Mouse (Mus musculus) intestine, embryonic 16.5 days (tissue): ENCODE data around the gene Gm7271. TPM values are rescaled to one million over a fixed set of nuclear protein-coding genes. Genes with fewer than 3 reads are reported as not detected.

Experiments
- ATAC-seq: fragments of 200-750 bp; cut with Nextera tagmentation; 2 replicates; pipeline ENCODE4 v1.8.0; 2017; ENCODE audit warnings: moderate TSS enrichment, moderate library complexity
- H3K27ac ChIP-seq: fragments of 300-500 bp; sonication (generic); 2 replicates; pipeline ENCODE4 v1.5.1; 2014; ENCODE audit warnings: mild to moderate bottlenecking, low read length
- H3K27me3 ChIP-seq: fragments of 300-500 bp; sonication (generic); replicated peaks from 2 replicates; pipeline ENCODE4 v1.6.1; 2014; ENCODE audit warnings: low read length, control low read depth, mixed read lengths; ENCODE audit not compliant: control insufficient read depth, insufficient read depth
- H3K36me3 ChIP-seq: fragments of 300-500 bp; sonication (generic); 2 replicates; pipeline ENCODE4 v1.6.1; 2014; ENCODE audit warnings: low read length, control low read depth; ENCODE audit not compliant: control insufficient read depth, insufficient read depth
- H3K4me1 ChIP-seq: fragments of 300-500 bp; sonication (generic); 2 replicates; pipeline ENCODE4 v1.6.1; 2014; ENCODE audit warnings: low read length, control low read depth, mixed read lengths; ENCODE audit not compliant: control insufficient read depth, insufficient read depth
- H3K4me2 ChIP-seq: fragments of 300-500 bp; sonication (generic); 2 replicates; pipeline ENCODE4 v1.6.1; 2014; ENCODE audit warnings: low read depth, low read length, control low read depth
- H3K4me3 ChIP-seq: fragments of 300-500 bp; sonication (generic); 2 replicates; pipeline ENCODE4 v1.5.1; 2014; ENCODE audit warnings: mild to moderate bottlenecking, low read length
- H3K9ac ChIP-seq: fragments of 300-500 bp; sonication (generic); 2 replicates; pipeline ENCODE4 v1.6.1; 2014; ENCODE audit warnings: low read depth, low read length
- H3K9me3 ChIP-seq: fragments of 300-500 bp; sonication (generic); 2 replicates; pipeline ENCODE4 v1.6.1; 2016; ENCODE audit warnings: low read length, control low read depth; ENCODE audit not compliant: control insufficient read depth
- WGBS: fragments of 180-500 bp; shearing (Covaris S2); extraction: QIAGEN DNeasy Blood & Tissue Kit; methylation state at CpG from one replicate; pipeline ENCODE4 v1.1.7; 2014; 5-methylcytosine and 5-hydroxymethylcytosine counted together
- polyA plus RNA-seq: library from polyadenylated mRNA; unstranded; fragments of >200 nt; fragmentation: Nextera tagmentation; extraction: Ambion mirVana; gene quantifications from 2 replicates; pipeline ENCODE4 v1.2.1, GENCODE M21; 2015

Gene Gm7271
- polyA plus RNA-seq, 1 experiment from 2014 or later: not detected

GRCm38 (mm10) chr5:76543200-76543599, 59.4 kb downstream of the Gm7271 start:
- Histone ChIP-seq H3K4me1 (no peaks in the 10 kb centered on the region), H3K4me3 (no peak overlapping the region), H3K9me3 (no peaks in the 10 kb centered on the region), H3K27ac (no peak overlapping the region), H3K9ac (no peak overlapping the region), H3K36me3 (peaks cover 3% of the 10 kb centered on the region; the same call in 1 of the 2 replicates), H3K27me3 (no peaks in the 10 kb centered on the region), H3K4me2 (no peak overlapping the region)
- WGBS: 89% methylated on average over 8 of the region's 8 CpGs
- ATAC-seq: no peak

GRCm38 (mm10) chr5:76550426-76550825, 66.6 kb downstream of the Gm7271 start:
- no peak for ATAC-seq
- WGBS: 87% methylated on average over 8 of the region's 8 CpGs
- H3K9ac ChIP-seq: no peak overlapping the region
- H3K27me3 ChIP-seq: no peaks in the 10 kb centered on the region
- H3K36me3 ChIP-seq: no peaks in the 10 kb centered on the region; the same call in 1 of the 2 replicates
- H3K4me2 ChIP-seq: no peak overlapping the region
- H3K27ac ChIP-seq: no peak overlapping the region
- no peaks in the 10 kb centered on the region for H3K9me3 ChIP-seq
- H3K4me1 ChIP-seq: no peaks in the 10 kb centered on the region
- no peak overlapping the region for H3K4me3 ChIP-seq

GRCm38 (mm10) chr5:76565321-76565720, 81.5 kb downstream of the Gm7271 start:
- Histone ChIP-seq H3K27me3 (no peaks in the 10 kb centered on the region), H3K27ac (no peak overlapping the region), H3K9ac (no peak overlapping the region), H3K36me3 (peaks cover 11% of the 10 kb centered on the region), H3K9me3 (no peaks in the 10 kb centered on the region), H3K4me1 (no peaks in the 10 kb centered on the region), H3K4me3 (no peak overlapping the region), H3K4me2 (no peak overlapping the region)
- no peak for ATAC-seq
- 41% methylated on average over 3 of the region's 3 CpGs for WGBS

Other genes with a start within 250 kb of the Gm7271 start
- 10.5 and 10.9 TPM in 2 replicates for gene Clock, start 179.2 kb upstream of the Gm7271 start, polyA plus RNA-seq
- not detected in 2 replicates for gene Pdcl2, start 152.9 kb upstream of the Gm7271 start, polyA plus RNA-seq
- gene Nmu, start 120.3 kb upstream of the Gm7271 start, polyA plus RNA-seq: 0.27 and 0.34 TPM in 2 replicates
- 27.8 and 30.0 TPM in 2 replicates for gene Exoc1, start 45.3 kb downstream of the Gm7271 start, polyA plus RNA-seq
- gene Cep135, start 104.7 kb downstream of the Gm7271 start, polyA plus RNA-seq: 3.9 and 4.8 TPM in 2 replicates
- gene C530008M17Rik, start 172.5 kb downstream of the Gm7271 start, polyA plus RNA-seq: 10.6 and 11.1 TPM in 2 replicates